Mouse (Mus musculus) gastrocnemius, adult 18-20 months (tissue): ENCODE measurements around the gene Trp63. TPM values are rescaled to one million over a fixed set of nuclear protein-coding genes. Genes with fewer than 3 reads are reported as not detected.
"Not testable (repeated sequence)": the region's sequence is repeated elsewhere in the genome, so short reads cannot be mapped to it uniquely, and the experiment has no call there.

Experiments
- DNase-seq: peaks from one replicate; pipeline ENCODE4 v3.0.0; 2021; ENCODE audit warnings: low spot score
- long read RNA-seq, 2 experiments: library from polyadenylated mRNA; stranded (forward); transcript quantifications; one replicate each; pipeline ENCODE4 v2.0.0; 2021
- total RNA-seq, 2 experiments: library from RNA; stranded (reverse); gene quantifications; 2 replicates each; pipeline ENCODE4 v1.2.3; 2021

Gene Trp63
- total RNA-seq, result 10 to 100 TPM; 10.2 to 12.4 TPM
- long read RNA-seq, experiment 1, full-length matches to known transcripts, result 2 of 11 reads
- long read RNA-seq, experiment 1, partial matches to known transcripts, result 0 of 11 reads
- long read RNA-seq, experiment 1, other reads (novel, unspliced or antisense), result 9 of 11 reads
- long read RNA-seq, experiment 2, partial matches to known transcripts, result 1 of 13 reads
- long read RNA-seq, experiment 2, other reads (novel, unspliced or antisense), result 9 of 13 reads

- DNase-seq, result peak; percentile 57
These were observed at the start of gene Trp63 for GRCm38 (mm10) chr16:25683531-25684248. Gene Trp63 (plus strand): TSS chr16:25683763.

- not testable (repeated sequence) for DNase-seq
These were observed 38.8 kb upstream of the Trp63 start for GRCm38 (mm10) chr16:25644716-25645115.

DNA sequence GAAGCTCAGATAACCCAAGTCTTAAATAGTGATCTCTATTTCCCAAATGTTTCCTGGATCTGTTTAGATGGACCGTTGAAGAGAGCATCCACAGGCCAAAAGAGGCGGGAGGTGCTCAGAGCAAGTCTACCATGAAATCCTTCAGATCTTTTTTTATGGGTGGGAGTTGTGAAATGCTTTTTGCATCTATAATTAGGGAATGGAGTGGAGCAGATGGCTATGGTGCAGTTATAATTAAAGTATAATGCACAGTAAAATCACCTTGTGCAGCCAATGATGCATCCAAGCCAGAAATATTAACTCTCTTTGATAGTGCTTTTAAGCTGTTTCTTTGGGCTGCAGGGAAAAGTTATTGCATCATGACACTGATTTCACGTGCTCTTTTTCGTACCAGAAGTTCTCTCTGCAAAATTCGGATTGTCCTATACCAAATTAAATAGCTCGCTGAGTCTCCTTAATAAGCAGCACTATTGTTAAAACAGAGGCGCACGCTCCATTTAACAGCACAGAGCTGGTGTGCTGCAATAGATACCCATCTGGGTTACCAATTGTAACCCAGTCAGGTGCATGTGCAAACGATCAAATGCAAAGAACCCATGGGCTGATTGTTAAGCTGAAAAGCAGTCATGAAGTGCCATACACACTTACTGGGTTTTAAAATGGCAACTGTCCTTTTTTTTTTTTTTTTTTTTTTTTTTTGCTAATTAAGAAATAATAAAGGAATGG, 22.9 kb upstream of the Trp63 start:
- no peak for DNase-seq

DNA sequence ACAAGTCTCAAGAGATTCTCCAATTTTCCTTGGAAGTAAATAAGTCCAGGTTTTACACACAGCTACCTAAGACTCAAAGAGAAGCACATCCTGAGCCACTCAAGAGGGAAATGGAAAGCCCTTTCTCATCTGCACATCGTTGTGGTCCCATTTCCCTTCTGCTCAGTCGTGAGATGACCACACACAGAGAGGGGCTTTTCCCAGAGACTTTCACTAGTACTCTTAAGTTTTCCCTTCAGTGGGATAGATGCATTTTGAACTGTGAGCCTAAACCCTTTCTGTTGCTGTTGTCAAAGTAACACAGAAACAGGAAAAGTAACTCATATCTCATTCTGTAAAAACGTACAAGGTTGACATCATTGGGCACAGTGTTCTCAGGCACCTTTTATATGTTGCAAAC, 20.4 kb upstream of the Trp63 start:
- no peak for DNase-seq

DNA sequence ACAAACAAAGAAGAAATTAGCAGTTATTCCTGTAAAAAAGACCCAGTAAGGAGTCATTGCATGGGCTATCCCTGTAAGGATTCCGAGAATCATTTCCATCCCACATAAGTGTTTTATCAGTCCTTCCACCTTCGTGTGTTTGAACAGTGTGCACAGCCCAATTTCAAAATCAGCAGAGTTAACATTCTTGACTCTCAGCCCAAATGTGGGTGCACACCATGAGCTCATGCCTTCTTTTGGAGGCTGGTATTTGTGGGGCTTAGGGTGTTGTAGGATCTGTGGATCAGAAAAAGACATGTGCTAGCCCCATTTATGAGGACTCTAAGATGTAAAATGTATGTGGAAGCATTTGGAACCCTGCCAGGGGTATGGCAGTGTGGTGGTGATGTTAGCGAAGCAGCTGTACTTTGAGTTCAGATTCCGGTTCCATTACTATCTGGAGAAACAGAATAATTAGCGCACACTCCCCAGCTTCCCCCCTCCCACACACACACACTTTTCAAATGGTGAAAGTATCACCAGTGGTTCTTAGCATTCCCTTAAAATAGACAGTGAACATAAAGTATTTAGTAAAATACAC, 9.6 kb upstream of the Trp63 start:
- DNase-seq, result no peak

DNA sequence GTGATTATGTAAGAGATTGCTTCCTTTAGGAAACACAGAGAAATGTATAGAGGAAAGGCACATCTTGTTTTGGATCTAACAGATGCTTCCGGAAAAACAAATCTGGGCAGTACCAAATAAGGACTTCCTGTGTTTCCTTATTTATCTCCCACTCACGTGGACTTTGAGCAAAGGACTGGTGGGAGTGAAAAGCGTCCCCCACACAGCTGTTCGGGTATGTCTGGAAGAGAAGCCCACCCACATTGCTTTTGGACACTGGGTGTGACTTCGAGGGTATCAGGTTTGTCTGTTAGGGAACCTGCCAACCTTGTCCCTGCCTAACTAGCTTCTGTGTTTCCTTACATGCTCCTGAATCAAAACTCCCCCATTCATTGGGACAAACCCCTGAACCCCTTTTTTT, 3.2 kb upstream of the Trp63 start:
- DNase-seq, result no peak

DNA sequence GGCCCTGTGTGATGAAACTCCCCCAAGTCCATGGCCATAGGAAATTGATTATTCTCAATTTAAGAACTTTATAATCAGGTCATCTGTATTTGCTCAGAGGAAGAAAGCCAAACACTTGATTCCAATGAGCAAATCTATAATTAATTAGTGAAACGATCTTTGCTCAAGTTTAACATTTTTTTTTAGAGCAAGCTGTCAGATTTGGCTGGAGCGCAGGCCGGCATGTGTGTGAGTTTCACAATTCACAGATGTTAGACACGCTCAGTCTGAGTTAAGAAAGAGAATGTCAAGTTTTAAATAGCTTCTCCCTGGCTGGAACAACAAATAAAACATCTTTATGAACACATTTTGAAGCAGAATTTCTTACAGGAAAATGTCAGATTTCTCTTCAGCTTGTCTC, 1.0 kb upstream of the Trp63 start:
- DNase-seq, result peak; percentile 43

GRCm38 (mm10) chr16:25684572-25684971, 1.0 kb downstream of the Trp63 start:
- DNase-seq, result no peak

GRCm38 (mm10) chr16:25690612-25691011, 7.0 kb downstream of the Trp63 start:
- DNase-seq, result no peak

GRCm38 (mm10) chr16:25701252-25701651, 17.7 kb downstream of the Trp63 start:
- no peak for DNase-seq

DNA sequence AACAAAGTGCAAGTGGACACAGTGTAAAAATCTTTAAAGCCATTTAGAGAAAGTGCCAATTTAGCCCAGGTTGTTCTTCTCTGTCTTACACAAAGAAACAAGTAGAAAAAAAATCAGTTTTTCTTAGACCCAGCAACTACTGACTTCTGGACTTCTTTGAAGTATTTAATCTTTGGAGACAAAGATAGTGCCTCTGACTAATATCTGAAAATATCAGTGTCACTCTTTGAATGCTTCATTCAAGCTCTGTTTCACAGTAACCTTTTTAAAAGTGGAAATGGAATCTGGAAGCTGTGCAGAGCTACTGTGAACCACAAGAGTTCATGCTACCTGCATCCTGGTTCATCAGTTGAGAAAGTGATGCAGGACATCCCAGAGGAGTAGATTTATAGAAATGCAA, 22.7 kb downstream of the Trp63 start:
- DNase-seq, result no peak

GRCm38 (mm10) chr16:25715790-25716189, 32.2 kb downstream of the Trp63 start:
- DNase-seq, result no peak

DNA sequence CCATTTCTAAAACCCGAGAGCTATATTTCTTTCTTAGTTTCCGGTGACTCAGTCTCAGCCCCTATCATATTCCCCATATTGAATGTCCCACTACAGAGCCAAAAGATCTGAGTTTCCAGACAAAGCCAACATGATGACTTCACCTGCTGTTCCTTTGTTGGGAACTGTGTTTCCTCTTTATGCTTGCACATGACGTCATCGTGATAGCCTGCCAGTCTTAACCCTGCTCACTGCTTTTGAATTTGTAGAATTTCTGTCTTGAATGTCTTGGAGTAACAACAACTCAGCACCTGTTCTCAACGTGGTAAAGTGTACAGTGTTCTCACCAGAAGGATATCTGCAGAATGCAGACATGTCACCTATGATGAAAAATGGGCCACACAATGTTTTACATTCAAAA, 39.6 kb downstream of the Trp63 start:
- no peak for DNase-seq

DNA sequence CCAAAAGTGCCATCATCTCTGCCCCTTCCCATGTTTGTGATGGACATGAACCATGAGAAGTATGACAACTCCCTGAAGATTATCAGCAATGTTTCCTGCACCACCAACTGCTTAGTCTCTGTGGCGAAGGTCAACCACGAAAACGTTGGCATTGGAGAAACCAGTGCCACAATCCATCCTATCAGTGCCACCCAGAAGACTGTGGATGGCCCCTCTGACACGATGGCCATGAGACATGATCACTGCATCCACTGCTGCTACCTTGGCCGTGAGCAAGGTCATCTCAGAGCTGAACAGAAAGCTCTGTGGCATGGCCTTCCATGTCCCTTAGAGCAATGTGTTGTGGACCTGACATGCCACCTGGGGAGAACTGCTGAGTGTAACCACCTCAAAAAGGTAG, 43.4 kb downstream of the Trp63 start:
- DNase-seq, result no peak

- DNase-seq, result peak; percentile 32
These were observed 44.5 kb downstream of the Trp63 start for GRCm38 (mm10) chr16:25727957-25728506.

GRCm38 (mm10) chr16:25736912-25737311, 53.3 kb downstream of the Trp63 start:
- DNase-seq, result no peak

DNA sequence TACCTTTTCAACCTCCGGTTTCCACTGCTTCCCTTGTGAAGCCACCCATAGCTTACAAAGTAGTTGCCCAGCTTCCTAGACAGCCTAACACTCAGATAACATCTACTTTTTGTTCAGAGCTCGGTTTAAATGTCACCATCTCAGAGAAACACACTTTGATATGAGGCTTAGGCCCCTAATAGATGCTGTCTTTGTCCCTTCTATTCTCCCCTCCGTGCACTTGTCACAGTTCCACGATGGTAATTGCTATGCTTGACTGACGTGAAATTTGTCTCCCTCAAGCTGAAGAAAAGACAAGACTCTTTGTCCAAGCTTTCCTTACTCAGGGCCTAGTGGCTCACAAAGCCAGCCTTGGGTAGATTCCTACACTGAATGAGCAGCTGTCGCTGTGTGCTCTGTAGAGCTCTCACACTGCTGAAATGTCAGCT, 54.1 kb downstream of the Trp63 start:
- no peak for DNase-seq

GRCm38 (mm10) chr16:25746807-25747206, 63.2 kb downstream of the Trp63 start:
- DNase-seq, result peak; percentile 24

GRCm38 (mm10) chr16:25751866-25752265, 68.3 kb downstream of the Trp63 start:
- no peak for DNase-seq

DNA sequence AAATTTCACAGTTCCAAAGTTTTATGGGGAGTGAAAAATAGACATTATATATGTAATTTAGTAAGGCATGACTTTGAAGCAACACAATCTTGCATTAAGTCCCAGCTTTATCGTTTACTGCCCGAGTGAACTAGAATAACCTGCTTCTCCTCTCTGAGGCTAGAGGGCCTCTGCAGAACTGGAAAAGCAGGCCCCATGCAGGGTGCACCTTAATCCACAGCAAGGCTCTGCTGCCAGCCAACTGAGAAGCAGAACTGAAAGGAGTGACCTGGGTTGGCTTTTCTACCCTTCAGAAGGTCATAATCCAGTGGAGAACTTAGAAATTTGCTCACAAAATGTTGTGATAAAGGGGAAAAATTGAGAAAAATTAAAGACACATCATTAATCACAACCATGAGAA, 74.5 kb downstream of the Trp63 start:
- DNase-seq, result no peak

GRCm38 (mm10) chr16:25765549-25765948, 82.0 kb downstream of the Trp63 start:
- DNase-seq, result no peak

DNA sequence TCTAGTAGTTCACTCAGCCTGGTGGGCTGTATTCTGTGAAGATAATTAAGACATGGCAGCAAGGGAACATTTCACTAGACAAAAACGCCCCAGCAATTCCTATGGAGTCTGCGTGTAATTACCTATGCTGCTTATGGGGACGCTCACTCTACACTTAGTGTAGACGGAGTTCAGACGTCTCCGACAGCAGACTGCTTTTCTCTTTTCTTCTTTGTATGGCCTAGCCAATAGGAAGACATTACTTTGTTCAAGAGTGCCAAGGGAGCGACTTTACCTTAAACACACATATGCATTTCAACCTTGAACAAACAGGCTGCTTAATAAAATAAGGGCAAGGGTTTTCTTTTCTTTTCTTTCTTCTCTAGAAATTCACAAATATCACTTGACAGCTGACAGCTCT, 91.0 kb downstream of the Trp63 start:
- no peak for DNase-seq
